Mouse (Mus musculus) kidney, adult 9 months (tissue): ENCODE results near the gene B4galt1.

Source experiments
- DNase-seq: peaks from one replicate; pipeline ENCODE4 v3.0.0; 2022

Gene B4galt1

GRCm38 (mm10) chr4:40774279-40775259, 79.2 kb downstream of the B4galt1 start:
- DNase-seq = peak; percentile 83

GRCm38 (mm10) chr4:40759876-40760275, 93.9 kb downstream of the B4galt1 start:
- DNase-seq = no peak

- peak; percentile 98 for DNase-seq
Measured at GRCm38 (mm10) chr4:40757780-40758420, 95.9 kb downstream of the B4galt1 start, which contains the start of gene Smu1. TSS of gene Smu1 (minus strand) at chr4:40757923.

- DNase-seq = no peak
Measured at GRCm38 (mm10) chr4:40757157-40757779, 96.5 kb downstream of the B4galt1 start.
